Mouse (Mus musculus) midbrain, embryonic 14.5 days (tissue): ENCODE measurements around the gene Atp13a4. TPM values are rescaled to one million over a fixed set of nuclear protein-coding genes. Genes with fewer than 3 reads are reported as not detected.

Source experiments
- ATAC-seq: fragments of 200-750 bp; cut with Nextera tagmentation; 2 replicates; pipeline ENCODE4 v1.8.0; 2017; ENCODE audit warnings: moderate number of reproducible peaks, moderate library complexity; ENCODE audit not compliant: low FRiP score, low TSS enrichment
- DNase-seq: peaks from one replicate; pipeline ENCODE4 v3.0.0-alpha.2; 2015
- H3K27ac ChIP-seq: fragments of 300-500 bp; sonication (generic); replicated peaks from 2 replicates; pipeline ENCODE4 v1.5.1; 2014; ENCODE audit warnings: mild to moderate bottlenecking, low read depth, low read length, moderate library complexity
- H3K27me3 ChIP-seq: fragments of 300-500 bp; sonication (generic); 2 replicates; pipeline ENCODE4 v1.6.1; 2014; ENCODE audit warnings: low read length, control low read depth, mixed read lengths; ENCODE audit not compliant: control insufficient read depth, insufficient read depth
- H3K36me3 ChIP-seq: fragments of 300-500 bp; sonication (generic); 2 replicates; pipeline ENCODE4 v1.6.1; 2014; ENCODE audit warnings: low read length, control low read depth; ENCODE audit not compliant: control insufficient read depth, insufficient read depth
- H3K4me1 ChIP-seq: fragments of 300-500 bp; sonication (generic); 2 replicates; pipeline ENCODE4 v1.6.1; 2014; ENCODE audit warnings: mild to moderate bottlenecking, antibody characterized with exemption, low read length, control low read depth; ENCODE audit not compliant: control insufficient read depth, insufficient read depth
- H3K4me2 ChIP-seq: fragments of 300-500 bp; sonication (generic); 2 replicates; pipeline ENCODE4 v1.6.1; 2014; ENCODE audit warnings: mild to moderate bottlenecking, low read length, moderate library complexity
- H3K4me3 ChIP-seq: fragments of 300-500 bp; sonication (generic); replicated peaks from 2 replicates; pipeline ENCODE4 v1.5.1; 2014; ENCODE audit warnings: low read depth, low read length
- H3K9ac ChIP-seq: fragments of 300-500 bp; sonication (generic); replicated peaks from 2 replicates; pipeline ENCODE4 v1.6.1; 2014; ENCODE audit warnings: mild to moderate bottlenecking, low read length, moderate library complexity
- H3K9me3 ChIP-seq: fragments of 300-500 bp; sonication (generic); 2 replicates; pipeline ENCODE4 v1.6.1; 2016; ENCODE audit warnings: low read length, control low read depth, mixed read lengths; ENCODE audit not compliant: control insufficient read depth
- WGBS: fragments of 180-500 bp; shearing (Covaris S2); extraction: QIAGEN DNeasy Blood & Tissue Kit; methylation state at CpG from one replicate; pipeline ENCODE4 v1.1.7; 2014; 5-methylcytosine and 5-hydroxymethylcytosine counted together
- polyA plus RNA-seq: library from polyadenylated mRNA; unstranded; fragments of >200 nt; fragmentation: Nextera tagmentation; extraction: Ambion mirVana; gene quantifications from 2 replicates; pipeline ENCODE4 v1.2.1, GENCODE M21; 2014

The Atp13a4 gene
- polyA plus RNA-seq, 1 experiment from 2014 or later: 1.4 TPM

GRCm38 (mm10) chr16:29399079-29399478, 145.6 kb downstream of the Atp13a4 start:
- 96% methylated on average over 2 of the region's 2 CpGs for WGBS
- no peak overlapping the region for H3K4me3 ChIP-seq
- no peaks in the 10 kb centered on the region for H3K27me3 ChIP-seq
- no peak for ATAC-seq
- no peak for DNase-seq
- H3K4me2 ChIP-seq: no peak overlapping the region
- H3K9me3 ChIP-seq: no peaks in the 10 kb centered on the region; the same call in 1 of the 2 replicates
- H3K4me1 ChIP-seq: no peaks in the 10 kb centered on the region
- H3K27ac ChIP-seq: no peak overlapping the region
- no peak overlapping the region for H3K9ac ChIP-seq
- no peaks in the 10 kb centered on the region for H3K36me3 ChIP-seq

GRCm38 (mm10) chr16:29384781-29385180, 159.9 kb downstream of the Atp13a4 start:
- WGBS: 84% methylated on average over 4 of the region's 4 CpGs
- H3K4me3 ChIP-seq: no peak overlapping the region
- H3K27me3 ChIP-seq: no peaks in the 10 kb centered on the region
- DNase-seq (no peak), ATAC-seq (no peak)
- no peak overlapping the region for H3K9ac ChIP-seq
- no peaks in the 10 kb centered on the region for H3K9me3 ChIP-seq
- no peaks in the 10 kb centered on the region for H3K4me1 ChIP-seq
- no peak overlapping the region for H3K27ac ChIP-seq
- no peak overlapping the region for H3K4me2 ChIP-seq
- H3K36me3 ChIP-seq: no peaks in the 10 kb centered on the region

GRCm38 (mm10) chr16:29378458-29378857, 166.2 kb downstream of the Atp13a4 start, which contains the start of gene Atp13a5:
Gene Atp13a5, minus strand, starts transcription at chr16:29378732.
- no peak for DNase-seq
- no peaks in the 10 kb centered on the region for H3K9me3 ChIP-seq
- no peaks in the 10 kb centered on the region for H3K4me1 ChIP-seq
- no peak within 1 kb of the TSS for H3K4me3 ChIP-seq
- H3K9ac ChIP-seq: no peak within 1 kb of the TSS
- 90% methylated on average over 4 of the region's 4 CpGs for WGBS
- H3K27me3 ChIP-seq: no peaks in the 10 kb centered on the region
- ATAC-seq: no peak
- H3K36me3 ChIP-seq: no peaks in the 10 kb centered on the region
- no peak within 1 kb of the TSS for H3K4me2 ChIP-seq
- H3K27ac ChIP-seq: no peak within 1 kb of the TSS

GRCm38 (mm10) chr16:29374636-29375035, 170.0 kb downstream of the Atp13a4 start:
- Histone ChIP-seq H3K4me2 (no peak overlapping the region), H3K9me3 (no peaks in the 10 kb centered on the region), H3K27me3 (no peaks in the 10 kb centered on the region), H3K4me3 (no peak overlapping the region), H3K4me1 (no peaks in the 10 kb centered on the region), H3K9ac (no peak overlapping the region), H3K36me3 (no peaks in the 10 kb centered on the region), H3K27ac (no peak overlapping the region)
- ATAC-seq: no peak
- no peak for DNase-seq
- WGBS: 92% methylated on average over 8 of the region's 8 CpGs

Other genes starting within 250 kb of the Atp13a4 start
- gene Atp13a5, start 166.1 kb downstream of the Atp13a4 start, polyA plus RNA-seq: 1.4 TPM in 2 replicates
- 45.6 and 69.2 TPM in 2 replicates for gene Opa1, start 34.5 kb upstream of the Atp13a4 start, polyA plus RNA-seq